Mouse (Mus musculus): Measurements from ENCODE around the gene Atp1a2. TPM values are rescaled to one million over a fixed set of nuclear protein-coding genes. Genes with fewer than 3 reads are reported as not detected.
A peak's percentile ranks its signal among the peaks of the same experiment; 100 is the strongest.

The Atp1a2 gene
- polyA plus RNA-seq (2014; fragmentation: Nextera tagmentation; extraction: Ambion mirVana) = 2.3 TPM in 2 replicates

GRCm38 (mm10) chr1:172297611-172298537, at the start of gene Atp1a2:
Atp1a2 (minus strand) TSS chr1:172298064.
- Histone ChIP-seq H3K36me3 (ENCODE audit: control insufficient read depth, insufficient read depth, low read length) (no peaks in the 10 kb centered on the region), H3K4me2 (replicated peaks; ENCODE audit: low read depth, low read length) (peak within 1 kb of the TSS; percentile 41), H3K4me3 (ENCODE audit: low read depth, low read length) (peak within 1 kb of the TSS; percentile 25), H3K4me1 (ENCODE audit: control insufficient read depth, insufficient read depth, low read length) (peaks cover 24% of the 10 kb centered on the region), H3K9ac (replicated peaks; ENCODE audit: low read depth, low read length) (no peak within 1 kb of the TSS), H3K9me3 (ENCODE audit: control insufficient read depth, low read depth, low read length) (no peaks in the 10 kb centered on the region), H3K27me3 (ENCODE audit: control insufficient read depth, insufficient read depth, low read length) (no peaks in the 10 kb centered on the region), H3K27ac (ENCODE audit: low read length) (peak within 1 kb of the TSS; percentile 48; the same call in 1 of the 2 replicates)
- ATAC-seq (ENCODE audit: insufficient number of reproducible peaks, insufficient read depth, low FRiP score, low read depth) = peak; percentile 44
- WGBS = 7% methylated on average over 16 of the region's 16 CpGs

GRCm38 (mm10) chr1:172347382-172347781, 49.5 kb upstream of the Atp1a2 start:
- no peak for ATAC-seq (ENCODE audit: insufficient number of reproducible peaks, insufficient read depth, low FRiP score, low read depth)
- H3K36me3 ChIP-seq (ENCODE audit: control insufficient read depth, insufficient read depth, low read length) = no peaks in the 10 kb centered on the region
- no peak overlapping the region for H3K9ac ChIP-seq (replicated peaks; ENCODE audit: low read depth, low read length)
- H3K9me3 ChIP-seq (ENCODE audit: control insufficient read depth, low read depth, low read length) = no peaks in the 10 kb centered on the region
- H3K4me3 ChIP-seq (ENCODE audit: low read depth, low read length) = no peak overlapping the region
- H3K4me1 ChIP-seq (ENCODE audit: control insufficient read depth, insufficient read depth, low read length) = 0 out of 2 replicates have a peak, but pooled peaks cover 12% of the 10 kb centered on the region
- 80% methylated on average over 12 of the region's 12 CpGs for WGBS
- H3K4me2 ChIP-seq (replicated peaks; ENCODE audit: low read depth, low read length) = no peak overlapping the region
- 0 out of 2 replicates have a peak, but pooled peaks cover 3% of the 10 kb centered on the region for H3K27me3 ChIP-seq (ENCODE audit: control insufficient read depth, insufficient read depth, low read length)
- H3K27ac ChIP-seq (ENCODE audit: low read length) = no peak overlapping the region

- no peak overlapping the region for H3K4me2 ChIP-seq (replicated peaks; ENCODE audit: low read depth, low read length)
- no peak overlapping the region for H3K4me3 ChIP-seq (ENCODE audit: low read depth, low read length)
- WGBS = 83% methylated on average over 10 of the region's 10 CpGs
- peaks cover 5% of the 10 kb centered on the region; the same call in 1 of the 2 replicates for H3K27me3 ChIP-seq (ENCODE audit: control insufficient read depth, insufficient read depth, low read length)
- H3K27ac ChIP-seq (ENCODE audit: low read length) = no peak overlapping the region
- no peak overlapping the region for H3K9ac ChIP-seq (replicated peaks; ENCODE audit: low read depth, low read length)
- H3K36me3 ChIP-seq (ENCODE audit: control insufficient read depth, insufficient read depth, low read length) = no peaks in the 10 kb centered on the region
- 0 out of 2 replicates have a peak, but pooled peaks cover 12% of the 10 kb centered on the region for H3K4me1 ChIP-seq (ENCODE audit: control insufficient read depth, insufficient read depth, low read length)
- no peak for ATAC-seq (ENCODE audit: insufficient number of reproducible peaks, insufficient read depth, low FRiP score, low read depth)
- H3K9me3 ChIP-seq (ENCODE audit: control insufficient read depth, low read depth, low read length) = no peaks in the 10 kb centered on the region
Observed at GRCm38 (mm10) chr1:172346707-172347106, 48.8 kb upstream of the Atp1a2 start.

GRCm38 (mm10) chr1:172344820-172345219, 47.0 kb upstream of the Atp1a2 start:
- no peak overlapping the region for H3K4me2 ChIP-seq (replicated peaks; ENCODE audit: low read depth, low read length)
- H3K4me1 ChIP-seq (ENCODE audit: control insufficient read depth, insufficient read depth, low read length) = peaks cover 7% of the 10 kb centered on the region; the same call in 1 of the 2 replicates
- no peaks in the 10 kb centered on the region for H3K36me3 ChIP-seq (ENCODE audit: control insufficient read depth, insufficient read depth, low read length)
- H3K27ac ChIP-seq (ENCODE audit: low read length) = no peak overlapping the region
- no peak overlapping the region for H3K9ac ChIP-seq (replicated peaks; ENCODE audit: low read depth, low read length)
- ATAC-seq (ENCODE audit: insufficient number of reproducible peaks, insufficient read depth, low FRiP score, low read depth) = peak; percentile 42
- no peak overlapping the region for H3K4me3 ChIP-seq (ENCODE audit: low read depth, low read length)
- no peaks in the 10 kb centered on the region for H3K9me3 ChIP-seq (ENCODE audit: control insufficient read depth, low read depth, low read length)
- WGBS = 67% methylated on average over 7 of the region's 7 CpGs
- H3K27me3 ChIP-seq (ENCODE audit: control insufficient read depth, insufficient read depth, low read length) = peaks cover 12% of the 10 kb centered on the region

- 50% methylated on average over 3 of the region's 3 CpGs for WGBS
- H3K9me3 ChIP-seq (ENCODE audit: control insufficient read depth, low read depth, low read length) = no peaks in the 10 kb centered on the region
- no peak for ATAC-seq (ENCODE audit: insufficient number of reproducible peaks, insufficient read depth, low FRiP score, low read depth)
Observed at GRCm38 (mm10) chr1:172343914-172344313, 46.0 kb upstream of the Atp1a2 start.

GRCm38 (mm10) chr1:172342729-172343128, 44.9 kb upstream of the Atp1a2 start:
- peaks cover 4% of the 10 kb centered on the region; the same call in 1 of the 2 replicates for H3K4me1 ChIP-seq (ENCODE audit: control insufficient read depth, insufficient read depth, low read length)
- no peaks in the 10 kb centered on the region for H3K9me3 ChIP-seq (ENCODE audit: control insufficient read depth, low read depth, low read length)
- no peak overlapping the region for H3K4me2 ChIP-seq (replicated peaks; ENCODE audit: low read depth, low read length)
- H3K27ac ChIP-seq (ENCODE audit: low read length) = no peak overlapping the region
- no peak overlapping the region for H3K4me3 ChIP-seq (ENCODE audit: low read depth, low read length)
- H3K27me3 ChIP-seq (ENCODE audit: control insufficient read depth, insufficient read depth, low read length) = peaks cover 9% of the 10 kb centered on the region
- WGBS = 85% methylated on average over 3 of the region's 3 CpGs
- ATAC-seq (ENCODE audit: insufficient number of reproducible peaks, insufficient read depth, low FRiP score, low read depth) = no peak
- H3K36me3 ChIP-seq (ENCODE audit: control insufficient read depth, insufficient read depth, low read length) = no peaks in the 10 kb centered on the region
- no peak overlapping the region for H3K9ac ChIP-seq (replicated peaks; ENCODE audit: low read depth, low read length)

More at GRCm38 (mm10) chr1:172343914-172344313, 46.0 kb upstream of the Atp1a2 start:
- Histone ChIP-seq H3K4me1 (ENCODE audit: control insufficient read depth, insufficient read depth, low read length) (peaks cover 4% of the 10 kb centered on the region; the same call in 1 of the 2 replicates), H3K36me3 (ENCODE audit: control insufficient read depth, insufficient read depth, low read length) (no peaks in the 10 kb centered on the region), H3K27me3 (ENCODE audit: control insufficient read depth, insufficient read depth, low read length) (peaks cover 9% of the 10 kb centered on the region), H3K4me3 (ENCODE audit: low read depth, low read length) (no peak overlapping the region), H3K4me2 (replicated peaks; ENCODE audit: low read depth, low read length) (no peak overlapping the region), H3K9ac (replicated peaks; ENCODE audit: low read depth, low read length) (no peak overlapping the region), H3K27ac (ENCODE audit: low read length) (no peak overlapping the region)

GRCm38 (mm10) chr1:172341386-172341785, 43.5 kb upstream of the Atp1a2 start:
- Histone ChIP-seq H3K27ac (ENCODE audit: low read length) (no peak overlapping the region), H3K4me2 (replicated peaks; ENCODE audit: low read depth, low read length) (peak overlapping the region; percentile 64), H3K9me3 (ENCODE audit: control insufficient read depth, low read depth, low read length) (no peaks in the 10 kb centered on the region), H3K4me1 (ENCODE audit: control insufficient read depth, insufficient read depth, low read length) (peaks cover 4% of the 10 kb centered on the region; the same call in 1 of the 2 replicates), H3K4me3 (ENCODE audit: low read depth, low read length) (peak overlapping the region; percentile 29), H3K27me3 (ENCODE audit: control insufficient read depth, insufficient read depth, low read length) (peaks cover 9% of the 10 kb centered on the region), H3K9ac (replicated peaks; ENCODE audit: low read depth, low read length) (no peak overlapping the region; the same call in 1 of the 2 replicates), H3K36me3 (ENCODE audit: control insufficient read depth, insufficient read depth, low read length) (no peaks in the 10 kb centered on the region)
- 20% methylated on average over 10 of the region's 10 CpGs for WGBS
- ATAC-seq (ENCODE audit: insufficient number of reproducible peaks, insufficient read depth, low FRiP score, low read depth) = peak; percentile 2; the same call in 1 of the 2 replicates

- H3K27ac ChIP-seq (ENCODE audit: low read length) = no peak within 1 kb of the TSS
- peak; percentile 83; the same call in 1 of the 2 replicates for ATAC-seq (ENCODE audit: insufficient number of reproducible peaks, insufficient read depth, low FRiP score, low read depth)
- H3K4me1 ChIP-seq (ENCODE audit: control insufficient read depth, insufficient read depth, low read length) = peaks cover 4% of the 10 kb centered on the region; the same call in 1 of the 2 replicates
- under 1% methylated on average over 38 of the region's 38 CpGs for whole genome bisulfite sequencing
- peak within 1 kb of the TSS; percentile 64 for H3K4me2 ChIP-seq (replicated peaks; ENCODE audit: low read depth, low read length)
- no peaks in the 10 kb centered on the region for H3K9me3 ChIP-seq (ENCODE audit: control insufficient read depth, low read depth, low read length)
- peak within 1 kb of the TSS; percentile 29 for H3K4me3 ChIP-seq (ENCODE audit: low read depth, low read length)
- H3K27me3 ChIP-seq (ENCODE audit: control insufficient read depth, insufficient read depth, low read length) = peaks cover 9% of the 10 kb centered on the region
- no peaks in the 10 kb centered on the region for H3K36me3 ChIP-seq (ENCODE audit: control insufficient read depth, insufficient read depth, low read length)
- H3K9ac ChIP-seq (replicated peaks; ENCODE audit: low read depth, low read length) = no peak within 1 kb of the TSS; the same call in 1 of the 2 replicates
Observed at GRCm38 (mm10) chr1:172340729-172341321, 43.0 kb upstream of the Atp1a2 start, which contains the start of gene Kcnj10. Kcnj10 (plus strand) TSS chr1:172341210.

Measured in stomach, embryonic 14.5 days (tissue).